Mouse (Mus musculus): ENCODE measurements around the gene Tet2.
A peak's percentile ranks its signal among the peaks of the same experiment; 100 is the strongest.
"Not testable (repeated sequence)": the region's sequence is repeated elsewhere in the genome, so short reads cannot be mapped to it uniquely, and the experiment has no call there.

The Tet2 gene

DNA sequence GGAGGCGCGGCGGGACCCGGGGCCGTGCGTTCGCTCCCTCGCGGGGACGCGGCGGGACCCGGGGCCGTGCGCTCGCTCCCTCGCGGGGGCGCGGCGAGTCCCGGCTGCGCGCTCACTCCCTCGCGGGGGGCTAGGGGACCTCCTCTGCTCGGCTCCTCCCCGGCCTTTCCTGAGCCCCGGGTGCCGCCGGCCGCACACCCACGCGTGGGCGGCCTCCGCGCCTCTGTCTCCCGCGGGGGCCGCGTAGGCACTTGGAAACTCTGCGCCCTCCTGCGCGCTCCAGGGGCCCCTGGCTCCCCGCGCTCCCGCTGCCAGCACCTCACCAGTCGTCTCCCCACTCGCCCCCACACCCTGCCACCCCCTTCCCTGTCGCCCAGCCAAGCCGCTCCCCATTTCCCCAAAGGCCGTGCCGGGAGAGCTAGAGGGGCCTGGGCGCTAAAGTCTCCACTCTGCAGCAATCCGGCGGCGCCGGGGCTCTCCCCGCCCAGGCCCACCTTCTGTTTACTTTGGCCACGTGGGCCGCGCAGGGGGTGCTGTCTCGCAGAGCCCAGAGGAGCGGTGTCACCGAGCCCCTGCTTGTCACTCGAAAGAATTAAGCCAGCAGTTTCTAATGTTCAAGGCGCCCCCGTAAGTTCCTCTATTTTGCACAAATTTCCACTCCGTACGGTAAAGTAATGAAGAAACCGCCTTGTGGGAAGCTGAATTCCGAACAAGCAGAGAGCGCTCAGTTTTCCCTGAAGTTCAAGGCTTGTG, at the start of gene Tet2:
Gene Tet2, minus strand, starts transcription at position 589 of the 753 bp plus-strand sequence.
- ATAC-seq (ENCODE audit: insufficient number of reproducible peaks, low FRiP score, low TSS enrichment), result peak; percentile 42

DNA sequence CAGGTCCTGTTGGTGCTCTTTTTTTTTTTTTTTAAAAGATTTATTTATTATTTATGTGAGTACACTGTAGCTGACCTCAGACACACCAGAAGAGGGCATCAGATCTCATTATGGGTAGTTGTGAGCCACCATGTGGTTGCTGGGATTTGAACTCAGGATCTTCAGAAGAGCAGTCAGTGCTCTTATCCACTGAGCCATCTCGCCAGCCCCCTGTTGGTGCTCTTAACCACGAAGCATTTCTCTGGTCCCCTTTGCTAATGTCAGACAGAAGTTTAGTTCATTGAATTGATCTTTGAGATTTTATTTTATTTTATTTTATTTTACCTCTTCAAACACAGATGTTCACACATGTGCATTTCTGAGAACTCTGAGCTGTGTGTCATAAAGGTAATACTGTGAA, 48.1 kb upstream of the Tet2 start:
- ATAC-seq (ENCODE audit: insufficient number of reproducible peaks, low FRiP score, low TSS enrichment), result not testable (repeated sequence)

DNA sequence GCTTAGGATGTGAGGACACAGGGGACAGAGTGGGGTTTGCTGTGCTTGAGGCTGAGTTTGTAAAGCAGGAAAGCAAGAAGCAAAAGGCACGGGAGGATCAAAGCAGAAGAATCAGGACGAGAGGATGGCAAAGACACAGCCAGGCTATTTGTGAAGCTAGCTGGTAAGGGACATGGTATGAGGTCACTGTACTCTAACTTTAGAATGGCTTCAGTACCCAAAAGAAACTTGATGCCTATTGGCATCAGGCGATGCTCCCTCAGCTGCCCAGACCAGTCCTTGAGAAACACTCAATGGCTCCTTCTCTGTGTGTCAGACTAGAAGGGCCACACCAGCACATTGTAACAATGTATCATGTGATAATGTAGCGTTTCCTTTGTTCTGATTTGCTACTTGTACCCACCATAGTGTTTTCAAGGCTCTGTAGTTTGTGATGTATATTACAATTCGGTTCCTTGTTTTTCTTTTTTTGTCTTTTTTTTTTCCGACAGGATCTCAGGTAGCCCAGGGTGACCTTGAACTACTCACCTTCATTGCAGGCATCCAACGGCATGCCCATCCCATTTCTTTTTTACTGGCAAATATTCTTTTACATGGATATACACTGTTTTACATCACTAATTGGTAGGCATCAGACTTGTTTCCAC, 45.7 kb upstream of the Tet2 start:
- no peak for ATAC-seq (ENCODE audit: insufficient number of reproducible peaks, low FRiP score, low TSS enrichment)

DNA sequence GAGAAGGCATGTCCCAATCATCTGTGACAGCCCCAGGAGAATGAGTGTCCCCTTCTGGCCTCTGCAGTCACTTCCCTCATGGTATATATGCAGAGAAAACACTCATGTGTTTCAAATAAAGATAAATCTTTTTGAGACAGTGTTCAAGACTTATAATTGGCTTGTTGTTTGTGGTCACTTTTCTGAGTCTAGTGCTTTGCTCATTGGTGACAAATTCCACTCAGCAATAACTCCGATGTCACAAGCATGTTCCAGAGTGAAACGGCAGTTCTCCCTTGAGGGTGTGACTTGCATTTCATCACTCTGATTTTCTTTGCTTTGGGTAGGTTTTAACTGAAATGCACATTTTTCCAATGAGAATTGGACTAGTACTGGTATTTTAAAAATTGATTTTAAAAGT, 40.1 kb upstream of the Tet2 start:
- no peak for ATAC-seq (ENCODE audit: insufficient number of reproducible peaks, low FRiP score, low TSS enrichment)

DNA sequence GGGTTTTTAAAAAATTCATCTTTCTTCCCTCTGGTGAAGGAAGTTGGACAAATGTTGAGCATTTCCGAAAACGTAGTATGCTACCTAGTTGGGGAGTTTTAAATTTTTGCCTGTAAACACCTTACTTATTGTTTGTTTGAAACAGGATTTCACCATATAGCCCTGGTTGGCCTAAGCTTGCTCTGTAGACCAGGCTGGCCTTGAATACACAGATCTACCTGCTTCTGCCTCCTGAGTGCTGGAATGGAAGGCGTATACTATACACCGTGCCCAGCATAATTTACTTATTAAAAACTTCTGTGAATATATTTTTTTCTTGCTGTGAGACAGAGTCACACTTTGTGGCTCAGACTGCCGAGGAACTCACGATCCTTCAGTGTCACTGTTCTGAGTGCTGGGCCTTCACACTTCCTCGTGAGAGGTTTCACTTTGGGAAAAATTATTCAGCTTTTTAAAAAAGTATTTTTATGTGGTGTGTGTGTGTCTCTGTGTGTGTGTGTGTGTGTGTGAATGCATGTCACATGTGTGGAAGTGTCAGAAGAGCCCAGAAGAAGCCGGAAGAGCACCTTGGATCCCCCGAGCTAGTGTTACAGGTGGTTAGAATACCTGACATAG, 38.6 kb upstream of the Tet2 start:
- no peak for ATAC-seq (ENCODE audit: insufficient number of reproducible peaks, low FRiP score, low TSS enrichment)

DNA sequence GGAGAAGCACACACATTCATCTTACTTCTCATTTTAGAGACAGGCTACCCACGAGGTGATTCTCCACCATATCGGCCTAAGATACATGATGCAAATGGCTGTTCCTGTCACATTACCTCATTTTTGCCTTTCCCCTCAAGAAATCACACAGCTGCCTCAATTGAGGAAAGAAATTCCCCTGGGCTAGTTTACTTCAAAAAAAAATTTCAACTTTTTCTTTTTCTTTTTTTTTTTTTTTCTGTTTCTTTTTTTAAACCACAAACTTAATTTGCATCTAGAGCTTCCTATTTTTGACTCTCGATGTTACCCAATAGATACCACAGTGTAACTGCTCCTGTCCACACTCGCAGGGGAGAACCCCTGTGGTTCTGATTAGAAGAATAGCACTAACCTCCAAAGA, 38.0 kb upstream of the Tet2 start:
- ATAC-seq (ENCODE audit: insufficient number of reproducible peaks, low FRiP score, low TSS enrichment), result no peak

DNA sequence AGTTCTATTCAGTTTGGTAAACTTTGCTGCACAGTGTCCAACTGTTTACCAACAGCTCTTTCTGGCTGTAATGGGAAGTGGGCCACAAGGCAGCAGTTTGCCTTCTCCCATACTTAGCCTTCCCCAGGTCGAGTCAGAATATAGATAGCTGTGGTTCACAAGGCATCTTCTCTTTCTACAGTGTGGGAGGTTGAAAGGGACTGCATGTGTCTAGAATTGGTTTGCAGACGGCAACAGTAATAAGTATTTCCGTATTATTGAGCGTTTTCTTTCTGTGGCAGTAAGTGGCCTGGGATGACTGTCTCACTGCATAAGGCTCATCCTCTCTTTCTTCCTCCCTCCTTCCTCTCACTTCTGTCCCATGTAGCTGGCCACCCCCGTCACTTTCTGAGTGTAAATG, 37.2 kb upstream of the Tet2 start:
- ATAC-seq (ENCODE audit: insufficient number of reproducible peaks, low FRiP score, low TSS enrichment), result no peak

DNA sequence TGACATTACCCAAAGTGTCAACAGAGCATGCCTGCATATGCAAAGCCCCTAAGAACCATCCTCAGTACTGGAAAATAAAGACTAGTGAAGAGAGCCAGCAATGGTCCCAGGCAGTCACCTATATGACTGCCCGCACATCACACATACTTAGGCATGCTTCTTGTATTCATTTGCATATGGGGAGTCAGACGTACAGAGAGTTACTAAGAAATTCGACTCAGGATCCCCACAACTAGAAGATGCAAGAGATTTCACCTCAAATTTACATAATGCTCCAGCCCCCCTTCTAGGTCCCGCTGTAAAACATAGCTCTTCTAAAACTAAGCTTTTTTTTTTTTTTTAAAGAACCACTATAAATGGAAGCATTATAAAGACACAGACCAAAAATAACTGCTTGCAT, 36.6 kb upstream of the Tet2 start:
- ATAC-seq (ENCODE audit: insufficient number of reproducible peaks, low FRiP score, low TSS enrichment), result no peak

DNA sequence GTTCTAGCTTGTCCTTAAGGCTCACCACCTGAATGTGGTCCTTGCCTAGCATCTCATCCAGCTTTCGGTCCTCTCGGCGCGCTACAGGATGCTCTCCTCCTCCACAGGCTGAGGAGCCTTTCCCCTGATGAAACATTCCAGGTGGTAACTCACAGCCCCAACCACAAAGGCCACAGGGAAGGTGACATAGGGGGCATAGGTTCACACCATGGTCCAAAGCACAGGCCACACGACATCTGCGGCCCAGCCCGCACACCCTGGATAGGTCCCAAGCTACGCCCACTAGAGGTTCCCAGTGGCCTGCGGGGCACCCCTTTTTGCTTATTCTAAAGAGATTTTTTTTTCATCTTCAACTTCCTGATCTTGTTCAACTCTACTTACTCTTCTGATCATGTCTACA, 34.7 kb upstream of the Tet2 start:
- ATAC-seq (ENCODE audit: insufficient number of reproducible peaks, low FRiP score, low TSS enrichment), result no peak

DNA sequence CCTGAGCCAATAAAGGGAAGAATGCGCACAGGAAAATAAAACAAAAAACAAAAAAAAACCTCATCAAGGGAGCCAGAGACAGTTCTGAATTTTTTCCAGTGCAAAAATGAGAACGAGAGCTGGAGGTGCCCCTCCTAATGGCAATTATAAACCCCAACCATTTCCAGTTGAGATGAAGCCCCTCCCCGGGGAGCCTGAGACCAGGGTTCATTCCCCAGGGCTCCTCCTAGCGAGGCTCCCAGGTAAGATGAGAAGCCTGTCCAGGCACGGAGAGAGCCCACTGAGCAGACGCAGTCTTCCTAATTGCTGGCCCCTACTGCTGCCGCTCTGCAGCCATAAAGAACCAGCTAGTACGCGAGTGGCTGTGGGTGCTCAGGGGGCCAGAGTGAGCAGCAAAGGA, 34.2 kb upstream of the Tet2 start:
- no peak for ATAC-seq (ENCODE audit: insufficient number of reproducible peaks, low FRiP score, low TSS enrichment)

DNA sequence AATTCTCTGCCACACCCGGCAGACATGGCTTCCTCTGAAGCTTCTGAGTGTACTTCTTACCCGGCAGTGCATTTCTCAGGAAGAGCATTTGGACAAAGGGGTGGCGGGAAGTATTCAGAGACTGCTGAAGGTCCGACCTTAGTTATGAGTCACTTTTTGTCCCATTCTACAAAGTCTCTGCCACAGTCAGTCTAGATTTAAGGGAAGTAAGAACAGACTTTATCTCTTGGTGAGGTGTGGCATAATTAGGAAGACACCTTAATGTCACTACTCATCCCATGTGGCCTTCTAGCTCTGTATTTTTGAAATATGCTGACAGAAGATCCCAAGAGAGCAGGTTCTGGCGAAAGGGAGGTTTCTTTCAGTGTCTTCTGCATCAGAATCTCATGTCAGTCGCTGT, 30.0 kb upstream of the Tet2 start:
- no peak for ATAC-seq (ENCODE audit: insufficient number of reproducible peaks, low FRiP score, low TSS enrichment)

DNA sequence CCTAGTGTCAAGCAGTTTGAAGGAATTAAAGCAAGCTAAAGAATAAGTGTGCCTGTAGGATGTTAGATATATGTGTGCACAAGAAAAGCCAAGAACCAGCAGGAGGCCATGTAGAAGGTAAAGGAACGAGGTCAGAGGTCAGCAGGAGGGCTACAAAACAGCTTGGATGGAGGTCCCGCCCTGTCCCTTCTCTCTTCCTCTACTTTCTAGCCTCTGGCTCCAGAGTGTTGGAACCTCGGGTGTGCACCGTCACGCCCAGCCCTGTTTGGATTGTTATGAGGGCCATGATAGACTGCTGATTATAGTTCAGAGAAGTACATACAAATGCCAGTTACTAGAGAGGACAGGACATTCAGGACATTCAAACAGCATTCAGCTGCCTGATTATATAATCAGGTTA, 27.0 kb upstream of the Tet2 start:
- ATAC-seq (ENCODE audit: insufficient number of reproducible peaks, low FRiP score, low TSS enrichment), result no peak

DNA sequence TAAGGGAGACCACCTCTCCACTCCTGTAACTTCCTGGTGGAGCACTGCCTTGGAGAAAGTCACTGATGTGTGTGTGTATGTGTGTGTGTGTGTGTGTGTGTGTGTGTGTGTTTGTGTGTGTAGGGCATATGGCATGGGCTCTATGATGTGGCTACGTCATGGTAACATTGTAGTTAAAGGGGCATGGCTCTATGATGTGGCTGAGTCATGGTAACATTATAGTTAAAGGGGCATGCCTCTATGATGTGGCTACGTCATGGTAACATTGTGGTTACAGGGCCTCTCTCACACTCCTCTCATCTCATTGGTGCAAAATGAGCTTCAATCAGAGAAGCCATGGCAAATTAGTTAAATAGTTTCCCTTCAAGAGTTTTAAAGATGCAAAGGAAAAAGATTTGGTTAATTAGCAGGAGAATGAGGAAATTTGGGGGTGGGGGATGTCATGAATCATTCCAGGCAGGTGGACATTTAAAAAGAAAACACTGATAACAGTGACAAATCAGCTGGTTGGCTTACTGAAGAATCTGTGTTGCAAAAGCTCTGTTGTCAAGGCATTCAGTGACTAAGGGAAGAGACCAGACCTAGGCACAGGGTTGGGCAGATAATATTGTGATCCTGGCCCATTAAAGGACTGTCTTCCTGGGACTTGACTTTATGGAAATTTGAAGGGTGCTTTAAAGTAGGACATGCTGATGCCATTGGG, 18.7 kb upstream of the Tet2 start:
- no peak for ATAC-seq (ENCODE audit: insufficient number of reproducible peaks, low FRiP score, low TSS enrichment)

DNA sequence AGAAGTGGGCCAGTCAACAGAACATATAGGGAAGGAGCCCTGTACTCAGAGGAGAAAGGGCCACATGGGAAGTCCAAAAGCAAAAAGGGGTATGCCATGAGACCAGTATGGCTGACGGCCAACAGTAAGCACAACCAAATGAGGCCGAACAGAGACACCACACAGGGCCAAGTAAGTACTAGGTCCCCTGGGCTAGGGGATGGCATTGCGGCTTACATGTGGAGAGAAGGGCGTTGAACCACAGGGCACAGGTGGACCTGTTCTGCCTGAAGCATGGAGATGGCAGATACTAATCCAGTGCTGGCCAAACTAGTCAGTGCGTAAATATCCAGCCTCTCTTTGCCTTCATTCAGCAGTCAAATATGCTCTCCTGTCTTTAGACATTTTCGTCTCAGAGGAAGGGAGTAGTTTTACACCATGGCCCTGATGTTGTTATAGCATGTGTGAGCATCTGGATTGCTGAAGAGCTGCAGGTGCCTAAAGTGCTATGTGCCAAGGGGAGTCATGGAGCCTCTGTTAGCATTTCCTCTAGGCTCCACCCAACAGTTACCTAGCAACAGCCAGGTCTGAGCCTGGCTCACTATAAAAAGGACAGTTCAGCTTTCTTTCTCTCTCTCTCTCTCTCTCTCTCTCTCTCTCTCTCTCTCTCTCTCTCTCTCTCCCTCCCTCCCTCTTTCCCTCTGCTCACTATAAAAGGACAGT, 14.6 kb upstream of the Tet2 start:
- no peak for ATAC-seq (ENCODE audit: insufficient number of reproducible peaks, low FRiP score, low TSS enrichment)

DNA sequence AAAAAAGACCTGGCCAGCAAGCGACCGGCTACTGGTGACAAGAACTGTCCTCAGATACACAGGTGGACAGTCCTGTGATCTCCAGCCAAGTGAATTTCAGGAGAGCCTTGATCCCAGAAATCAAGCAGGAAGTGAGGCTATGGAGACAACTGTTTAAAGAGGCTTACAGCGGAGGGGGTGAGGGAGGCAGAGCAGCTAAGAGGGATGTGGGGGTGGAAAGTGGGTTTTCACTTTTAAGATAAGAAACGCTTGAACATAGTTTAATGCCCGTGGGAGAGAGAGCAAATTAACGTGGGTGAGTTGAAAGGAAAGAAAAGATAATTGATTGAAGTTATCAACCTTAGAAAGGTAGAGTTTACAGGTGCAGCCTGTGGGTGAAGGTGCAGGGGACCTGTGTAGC, 12.7 kb upstream of the Tet2 start:
- no peak for ATAC-seq (ENCODE audit: insufficient number of reproducible peaks, low FRiP score, low TSS enrichment)

DNA sequence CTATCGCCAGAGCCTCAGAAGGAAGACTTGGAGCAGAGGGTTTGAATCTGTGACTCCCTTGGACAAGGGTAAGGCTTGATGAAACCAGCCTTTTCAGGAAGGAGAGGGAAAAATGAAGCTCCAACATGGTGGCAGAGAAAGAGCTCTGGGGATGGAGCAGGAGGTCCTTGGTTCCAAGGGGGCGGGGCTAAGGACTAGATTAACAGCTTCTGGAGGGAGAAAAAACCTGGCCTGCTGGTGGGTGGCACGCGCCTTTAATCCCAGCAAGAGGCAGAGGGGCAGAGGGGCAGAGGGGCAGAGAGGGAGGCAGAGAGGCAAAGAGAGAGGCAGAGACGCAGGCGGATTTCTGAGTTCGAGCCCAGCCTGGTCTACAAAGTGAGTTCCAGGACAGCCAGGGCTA, 12.2 kb upstream of the Tet2 start:
- ATAC-seq (ENCODE audit: insufficient number of reproducible peaks, low FRiP score, low TSS enrichment), result no peak

DNA sequence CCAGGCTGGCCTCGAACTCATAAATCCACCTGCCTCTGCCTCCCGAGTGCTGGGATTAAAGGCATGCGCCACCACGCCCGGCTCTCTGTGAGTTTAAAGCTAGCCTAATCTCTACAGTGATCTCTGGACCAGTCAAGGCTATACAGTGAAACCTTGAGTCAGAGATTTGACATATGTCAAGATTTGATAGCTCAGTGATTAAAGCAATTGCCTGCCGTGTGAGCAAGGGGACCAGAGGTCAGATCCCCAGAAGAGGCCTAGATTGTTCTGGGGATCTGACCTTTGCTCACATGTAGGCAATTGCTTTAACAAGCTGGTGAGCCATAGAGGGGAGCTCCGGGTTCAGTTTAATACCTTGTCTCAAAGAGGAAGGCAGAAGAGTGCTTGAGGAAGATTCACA, 10.4 kb upstream of the Tet2 start:
- no peak for ATAC-seq (ENCODE audit: insufficient number of reproducible peaks, low FRiP score, low TSS enrichment)

DNA sequence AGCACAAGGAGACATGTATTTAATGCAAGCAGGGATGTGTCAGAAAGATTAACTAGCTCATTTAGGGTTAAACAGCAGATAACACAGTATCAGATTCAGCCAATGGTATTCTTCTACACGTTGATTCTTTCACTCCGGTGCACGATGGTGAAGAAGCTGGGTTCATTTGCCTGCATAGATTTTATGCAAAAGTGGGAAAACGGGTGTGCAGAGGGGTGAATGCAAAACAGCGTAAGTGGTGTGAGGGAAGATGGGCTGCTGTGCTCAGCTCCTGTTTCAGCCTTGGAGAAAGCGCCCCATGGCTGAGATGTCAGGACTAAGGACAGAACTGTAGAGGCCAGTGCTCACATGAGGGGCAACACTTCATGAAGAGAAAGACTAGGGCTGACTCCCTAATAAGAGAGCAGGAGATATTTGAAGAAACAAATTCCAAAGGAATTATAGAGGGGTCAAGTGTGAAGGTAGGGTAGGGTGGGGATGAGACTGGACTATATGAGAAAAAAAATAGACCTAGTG, 9.7 kb upstream of the Tet2 start:
- no peak for ATAC-seq (ENCODE audit: insufficient number of reproducible peaks, low FRiP score, low TSS enrichment)

DNA sequence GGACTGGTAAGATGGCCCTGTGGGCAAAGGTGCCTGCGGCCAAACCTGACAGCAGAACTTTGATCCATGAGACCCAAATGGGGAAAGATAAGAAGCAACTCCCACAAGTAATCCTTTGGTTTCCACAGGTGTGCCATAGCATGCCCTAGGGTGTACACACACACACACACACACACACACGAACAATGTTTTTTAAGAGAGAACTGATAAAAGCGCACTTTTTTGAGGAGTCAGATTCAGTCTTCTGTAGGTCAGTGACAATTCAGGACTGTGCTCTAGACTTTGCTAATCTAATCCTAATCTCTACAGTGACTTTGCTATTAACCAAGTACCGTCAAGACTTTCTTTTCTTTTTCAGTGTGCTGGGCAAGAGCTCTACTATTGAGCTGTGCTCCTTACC, 9.2 kb upstream of the Tet2 start:
- ATAC-seq (ENCODE audit: insufficient number of reproducible peaks, low FRiP score, low TSS enrichment), result no peak

DNA sequence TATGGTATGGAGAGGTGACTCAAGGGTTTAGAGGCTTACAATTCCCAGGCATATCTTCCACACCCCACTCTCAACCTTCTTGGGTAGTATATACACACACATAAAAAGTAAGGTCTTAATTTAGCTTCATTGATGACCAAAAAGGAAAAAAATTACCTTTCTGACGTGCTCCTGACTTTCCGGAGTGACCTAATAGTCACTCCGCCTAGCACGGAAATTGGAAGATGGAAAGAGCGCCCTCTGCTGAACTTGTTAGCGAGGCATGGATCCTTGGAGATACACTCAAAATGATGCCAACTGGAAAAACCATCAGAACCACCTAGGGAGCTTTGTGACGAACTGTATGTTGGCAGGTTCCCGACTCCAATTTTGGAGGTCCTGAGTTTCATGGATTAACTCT, 7.0 kb upstream of the Tet2 start:
- ATAC-seq (ENCODE audit: insufficient number of reproducible peaks, low FRiP score, low TSS enrichment), result no peak
